Mouse (Mus musculus): Measurements from ENCODE around the gene Krt33a. TPM values are rescaled to one million over a fixed set of nuclear protein-coding genes. Genes with fewer than 3 reads are reported as not detected.

Krt33a gene
- not detected for polyA plus RNA-seq (2017; shearing (Covaris generic))

DNA sequence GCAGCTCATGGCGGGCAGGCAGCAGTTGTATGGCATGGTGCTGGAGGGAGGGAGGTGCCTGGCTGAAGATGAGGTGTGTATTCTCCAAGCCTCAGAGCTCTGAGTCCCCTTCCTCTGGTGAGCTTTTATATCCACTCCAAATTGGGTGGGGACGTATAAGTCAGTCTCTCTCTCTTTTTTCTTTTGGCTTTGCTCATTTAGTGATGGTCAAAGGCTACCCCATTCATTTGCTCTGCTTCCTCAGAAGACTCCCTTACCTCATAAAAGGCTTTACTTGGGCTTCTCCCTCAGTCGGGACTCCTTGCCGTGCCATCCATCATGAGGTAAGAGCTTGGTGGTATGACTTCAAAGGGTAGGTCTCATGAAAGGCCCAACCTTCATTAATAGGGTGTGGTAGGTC, at the start of gene Krt33a:
Gene Krt33a, minus strand, starts transcription at position 101 of the 400 bp plus-strand sequence.
- ATAC-seq: no peak

DNA sequence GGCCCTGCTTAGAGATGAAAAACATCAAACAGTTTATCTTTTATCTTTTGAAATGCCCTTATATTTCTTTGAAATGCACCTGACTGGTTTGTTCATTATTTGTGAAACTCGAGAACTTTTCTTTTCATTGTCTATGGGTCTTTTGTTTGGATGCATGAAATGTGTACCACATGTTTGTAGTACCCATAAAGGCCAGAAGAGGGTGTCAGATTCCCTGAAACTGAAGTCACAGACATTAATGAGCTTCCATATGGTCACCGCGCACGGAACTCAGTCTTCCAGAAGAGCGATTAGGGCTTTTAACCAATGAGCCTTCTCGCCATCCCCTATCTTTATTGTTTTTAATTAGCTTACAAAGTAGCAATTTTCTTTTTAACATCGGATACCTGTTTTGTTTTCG, 42.9 kb upstream of the Krt33a start:
- ATAC-seq: no peak

DNA sequence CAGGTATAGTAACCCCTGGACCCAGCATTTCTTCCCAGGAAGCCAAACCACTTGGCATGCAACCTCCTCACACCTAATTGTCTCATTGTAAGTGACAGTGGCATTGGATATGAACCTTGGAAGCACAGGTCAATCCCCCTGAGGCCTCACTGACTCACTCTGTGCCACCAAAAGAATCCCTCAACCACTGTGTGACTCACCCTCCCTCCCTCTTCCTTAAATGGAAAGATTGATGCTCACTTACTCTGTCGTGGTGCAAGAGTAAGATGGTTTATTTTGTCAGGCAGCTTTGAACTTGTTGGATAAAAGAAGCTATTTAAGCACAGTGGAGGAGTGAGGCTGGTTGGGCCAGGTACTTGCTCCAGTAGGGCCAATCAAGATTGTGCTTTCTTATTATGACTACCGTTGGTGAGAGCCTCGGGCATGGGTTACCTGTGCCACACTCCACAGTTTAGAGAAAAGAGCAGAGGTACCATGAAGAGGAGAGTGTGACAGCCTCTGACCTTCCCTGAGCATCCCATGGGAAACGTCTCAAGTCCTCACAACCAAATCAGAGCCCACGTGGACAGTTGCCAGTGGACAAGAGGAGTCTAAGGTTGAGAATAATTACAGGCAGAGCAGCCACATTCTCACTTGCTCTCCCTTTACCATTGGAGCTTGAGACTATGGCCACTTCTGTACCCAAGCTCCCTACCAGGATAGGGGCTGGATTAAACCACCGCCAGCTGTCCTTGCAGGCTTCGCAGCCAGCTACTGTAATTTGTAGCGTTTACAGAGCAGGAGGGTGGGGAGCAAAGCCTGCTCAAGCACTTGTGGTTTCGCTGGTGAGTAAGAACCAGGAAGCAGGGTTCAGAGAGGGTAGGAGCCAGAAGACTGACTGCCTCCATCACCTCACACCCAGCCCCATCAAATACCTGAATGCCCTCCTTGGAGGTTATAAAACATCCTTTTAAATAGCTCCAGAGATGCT, 40.0 kb upstream of the Krt33a start:
- no peak for ATAC-seq

DNA sequence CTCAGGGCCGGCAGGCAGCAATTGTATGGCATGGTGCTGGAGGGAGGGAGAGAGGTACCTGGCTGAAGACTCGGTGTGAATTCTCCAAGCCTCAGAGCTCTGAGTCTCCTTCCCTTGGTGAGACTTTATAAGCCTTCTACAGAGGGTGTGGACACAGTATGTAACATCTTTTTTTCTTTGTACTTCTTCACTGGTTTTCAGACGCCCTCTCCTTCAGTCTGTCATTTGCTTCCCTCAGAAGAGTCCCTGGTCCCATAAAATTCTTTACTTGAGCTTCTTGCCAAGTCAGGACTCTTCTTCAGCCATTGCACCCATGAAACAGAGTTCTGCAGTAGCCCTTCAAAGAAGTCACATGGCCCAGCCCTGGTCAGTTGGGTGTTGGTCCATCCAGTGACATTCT, 34.4 kb upstream of the Krt33a start, which contains the start of gene Krt31:
Gene Krt31, minus strand, starts transcription at position 101 of the 400 bp plus-strand sequence.
- no peak for ATAC-seq

DNA sequence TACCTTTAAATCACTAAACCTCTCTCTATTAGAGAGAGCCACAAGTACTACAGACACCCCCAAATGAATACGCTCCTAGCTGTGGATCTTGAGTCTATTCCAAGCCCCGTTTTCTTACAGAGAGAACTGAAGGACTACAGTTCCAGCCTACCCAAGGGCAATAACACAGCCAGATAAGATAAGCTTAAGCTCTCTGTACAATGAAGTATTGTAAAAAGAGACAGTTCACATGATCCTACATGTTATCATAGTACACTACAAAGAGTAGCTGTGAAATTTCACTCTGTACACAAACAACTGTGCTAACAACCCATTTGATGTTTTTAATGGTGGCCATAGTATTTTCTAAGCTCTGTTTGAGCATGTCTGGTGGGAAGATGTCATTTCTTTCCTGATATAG, 31.2 kb upstream of the Krt33a start:
- ATAC-seq: no peak

DNA sequence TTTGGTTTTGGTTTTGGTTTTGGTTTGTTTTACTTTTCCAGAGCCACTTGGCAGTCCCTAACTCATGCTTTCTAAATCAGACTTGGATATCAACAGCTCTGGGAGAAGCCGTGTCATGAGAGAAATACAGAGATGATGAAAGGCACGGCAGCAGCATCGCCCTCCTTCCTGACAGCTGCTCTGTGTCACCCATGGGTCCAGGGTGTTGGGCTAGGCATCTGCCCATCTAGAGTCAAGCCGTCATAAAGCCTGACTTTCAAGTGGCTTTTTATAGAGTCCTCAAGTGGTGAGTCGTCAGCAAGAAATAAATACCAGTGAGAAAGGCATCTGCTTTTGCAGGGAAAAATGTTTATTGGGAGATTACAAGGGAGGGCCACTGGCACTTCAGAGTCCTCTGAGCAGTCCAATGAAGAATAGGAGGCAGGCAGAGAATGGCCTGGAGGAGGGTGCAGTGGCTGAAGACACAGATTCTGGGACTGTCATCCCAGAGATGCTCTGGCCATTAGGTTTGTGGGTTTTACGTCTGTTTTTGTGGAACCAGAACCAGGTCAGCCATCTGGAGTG, 30.4 kb upstream of the Krt33a start:
- no peak for ATAC-seq

DNA sequence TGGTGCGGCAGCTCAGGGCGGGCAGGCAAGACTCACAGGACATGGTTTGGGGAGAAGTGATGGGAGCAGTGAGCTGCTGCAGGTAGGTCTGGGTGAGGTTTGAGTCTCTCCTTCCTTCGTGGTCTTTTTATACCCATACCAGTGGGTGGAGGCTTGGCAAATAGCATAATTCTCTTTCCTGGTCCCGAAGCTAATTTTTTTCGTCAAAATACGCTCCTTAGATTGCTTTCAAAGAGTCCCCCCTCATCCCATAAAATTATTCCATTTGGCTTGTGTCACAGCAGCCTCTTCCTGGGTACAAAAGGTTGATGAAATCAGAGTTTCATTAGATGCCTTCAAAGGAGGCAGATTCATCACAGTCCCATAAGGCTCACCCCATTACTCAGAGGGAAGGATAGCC, 25.4 kb upstream of the Krt33a start, which contains the start of gene Krt34:
Gene Krt34, minus strand, starts transcription at position 101 of the 400 bp plus-strand sequence.
- no peak for ATAC-seq

DNA sequence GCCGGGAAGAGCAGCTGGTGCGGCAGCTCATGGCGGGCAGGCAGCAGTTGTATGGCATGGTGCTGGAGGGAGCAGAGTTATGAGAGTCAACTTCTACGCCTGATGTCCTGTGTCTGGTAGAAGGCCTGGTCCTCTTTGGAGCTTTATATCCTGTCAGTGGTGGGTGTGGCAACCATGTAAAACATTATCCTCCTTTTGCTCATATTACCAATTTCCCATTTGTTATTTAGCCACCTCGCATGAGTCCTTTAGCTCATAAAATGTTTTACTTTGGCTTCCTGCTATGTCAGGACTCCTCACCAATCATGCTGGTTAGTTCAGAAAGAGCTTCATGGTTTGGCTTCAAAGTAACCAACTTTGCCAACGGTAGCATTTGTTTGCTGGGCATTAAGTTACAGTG, 13.8 kb upstream of the Krt33a start, which contains the start of gene Krt33b:
Gene Krt33b, minus strand, starts transcription at position 101 of the 400 bp plus-strand sequence.
- no peak for ATAC-seq

DNA sequence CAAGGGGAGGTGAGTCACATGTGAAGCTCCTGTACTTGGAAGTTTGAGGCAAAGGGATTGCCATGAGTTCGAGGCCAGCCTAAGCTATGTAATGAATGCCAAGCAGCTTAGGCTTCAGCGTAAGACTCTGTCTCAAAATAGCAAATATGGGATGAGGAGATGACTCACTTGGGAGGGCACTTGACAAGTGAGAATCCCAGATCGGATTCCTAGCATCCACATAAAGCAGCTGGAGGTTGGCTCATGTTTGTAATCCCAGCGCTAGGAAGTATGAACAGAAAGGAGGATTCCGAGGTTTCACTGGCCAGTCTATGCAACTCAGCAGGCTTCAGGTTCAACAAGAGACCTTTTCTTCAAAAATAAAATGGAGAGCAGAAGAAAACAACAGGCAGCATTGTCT, 5.4 kb upstream of the Krt33a start:
- no peak for ATAC-seq

DNA sequence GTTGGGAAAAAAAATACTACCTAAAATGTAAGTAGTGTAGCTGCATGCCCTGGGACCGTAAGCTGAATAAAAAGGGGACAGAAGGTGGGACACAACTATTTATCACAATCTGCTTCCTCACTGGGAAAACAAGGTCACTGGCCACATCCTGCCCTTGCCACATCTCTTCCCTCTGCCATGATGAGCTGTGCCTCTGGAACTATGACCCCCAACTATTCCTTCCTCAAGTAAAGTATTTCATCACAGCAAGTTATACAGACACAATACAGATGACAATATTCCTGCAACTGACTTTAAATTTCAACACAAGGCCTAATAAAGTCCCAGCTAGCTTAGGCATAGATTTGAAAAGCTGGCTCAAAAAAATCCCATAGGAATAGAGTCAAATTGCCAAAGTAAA, 3.5 kb upstream of the Krt33a start:
- no peak for ATAC-seq

DNA sequence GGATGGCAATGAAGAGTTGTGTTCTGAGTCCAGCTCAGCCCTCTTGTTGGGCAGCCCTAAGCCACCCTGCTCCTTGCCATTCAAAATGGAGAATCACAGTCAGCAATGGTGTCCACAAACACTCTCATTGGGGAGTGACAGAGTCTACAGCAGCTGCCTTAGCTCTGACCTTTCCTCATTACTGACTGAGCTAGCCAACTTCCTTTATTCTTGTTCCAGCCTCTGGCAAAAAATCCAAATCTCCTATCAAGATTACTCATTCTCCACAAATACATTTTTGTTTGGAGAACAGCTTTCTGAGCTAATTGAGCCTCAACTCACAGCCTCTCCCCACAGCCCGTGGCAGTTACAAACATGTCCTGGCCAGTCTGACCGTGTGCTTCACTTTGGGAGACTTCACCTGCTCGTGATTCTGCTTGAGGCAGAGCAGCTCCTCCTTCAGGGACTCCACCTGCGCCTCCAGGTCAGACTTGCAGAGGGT, 2.3 kb downstream of the Krt33a start:
- no peak for ATAC-seq

DNA sequence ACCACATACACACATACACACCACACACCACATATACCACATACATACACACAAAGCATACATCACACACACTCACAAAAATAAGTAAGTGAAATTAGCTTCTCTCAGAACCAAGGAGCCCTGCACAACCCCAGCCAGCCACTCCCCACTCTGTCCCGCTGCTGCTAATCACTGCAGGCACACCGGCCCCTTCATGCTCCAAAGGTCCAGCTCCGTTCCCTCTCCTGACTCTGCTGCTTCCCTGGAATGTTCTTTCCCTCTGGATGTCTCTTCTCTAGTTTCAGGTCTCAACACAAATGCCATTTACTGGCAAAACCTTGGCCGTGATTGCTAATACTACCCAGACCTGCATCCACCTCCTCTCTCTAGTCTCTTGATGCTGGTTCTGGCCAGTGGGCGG, 5.3 kb downstream of the Krt33a start:
- ATAC-seq: no peak

DNA sequence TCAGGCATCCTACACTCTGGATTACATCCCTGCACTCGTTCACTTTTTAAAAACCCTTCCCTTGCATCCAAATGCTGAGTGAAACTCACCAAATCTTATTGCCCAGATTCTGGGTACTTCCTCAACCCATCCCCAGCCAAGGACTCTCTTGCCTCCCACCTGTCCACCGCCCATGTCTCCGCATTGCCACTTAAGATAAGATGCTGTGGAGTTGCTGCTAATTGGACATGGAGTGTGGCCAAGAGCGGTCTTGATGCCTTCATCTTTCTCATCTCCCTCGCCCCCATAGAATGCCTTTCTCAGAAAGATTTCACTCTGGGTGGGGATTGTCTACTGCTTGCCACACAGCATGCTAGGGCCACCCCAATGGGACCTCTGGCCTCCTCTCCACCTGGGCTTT, 7.7 kb downstream of the Krt33a start:
- no peak for ATAC-seq

DNA sequence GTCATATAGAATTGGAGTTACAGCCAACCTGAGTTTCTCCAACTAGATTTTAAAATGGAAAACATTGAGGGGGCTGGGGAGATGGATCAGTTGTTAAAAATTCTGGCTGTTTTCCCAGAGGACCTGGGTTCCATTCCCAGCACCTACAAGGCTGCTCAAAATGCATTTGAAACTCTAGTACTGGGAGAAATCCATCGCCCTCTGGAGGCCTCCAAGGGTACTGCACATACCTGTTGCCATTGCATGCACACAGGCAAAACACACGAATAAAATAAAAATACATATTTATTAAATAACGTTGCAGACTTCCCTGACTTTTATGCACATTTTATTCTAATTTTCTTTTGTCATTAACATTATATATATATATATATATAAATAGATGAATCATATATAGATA, 9.4 kb downstream of the Krt33a start:
- ATAC-seq: no peak

DNA sequence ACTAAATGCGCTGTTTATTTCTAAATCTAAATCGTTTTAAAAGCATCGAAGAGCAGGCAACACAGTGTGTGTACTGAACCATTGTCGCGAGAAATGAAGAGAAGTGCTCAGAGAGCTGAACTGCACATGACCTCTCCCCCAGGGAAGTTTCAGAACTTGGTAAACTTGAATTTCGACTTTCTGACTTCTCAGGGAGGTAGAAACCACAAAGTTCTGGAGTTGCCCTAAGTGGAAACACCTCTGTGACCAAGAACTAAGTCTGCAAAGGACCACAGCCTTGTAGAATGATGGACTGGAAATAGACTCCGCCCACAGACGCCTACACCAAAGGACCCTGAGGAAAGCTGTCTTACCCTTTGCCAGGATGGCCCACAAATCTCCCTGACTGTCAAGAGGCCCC, 10.1 kb downstream of the Krt33a start:
- no peak for ATAC-seq

DNA sequence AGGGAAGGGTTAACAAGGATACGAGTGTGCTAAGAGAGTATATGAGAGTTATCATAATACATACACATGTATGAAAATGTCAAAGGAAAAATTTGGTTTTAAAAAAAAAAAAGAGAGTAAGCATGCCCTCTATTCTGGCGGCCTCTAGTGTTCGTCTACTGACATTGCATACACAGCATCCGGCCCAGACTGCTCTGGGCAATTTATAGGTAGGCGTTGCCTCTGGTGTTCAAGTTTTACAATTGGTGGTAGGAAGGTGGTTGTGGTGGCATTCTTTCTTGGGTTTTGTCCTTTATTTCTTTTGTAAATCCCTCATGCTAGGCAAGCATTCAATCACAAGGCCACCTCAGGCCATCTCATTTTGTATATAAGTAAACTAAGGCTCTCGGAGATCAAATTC, 11.2 kb downstream of the Krt33a start:
- no peak for ATAC-seq

DNA sequence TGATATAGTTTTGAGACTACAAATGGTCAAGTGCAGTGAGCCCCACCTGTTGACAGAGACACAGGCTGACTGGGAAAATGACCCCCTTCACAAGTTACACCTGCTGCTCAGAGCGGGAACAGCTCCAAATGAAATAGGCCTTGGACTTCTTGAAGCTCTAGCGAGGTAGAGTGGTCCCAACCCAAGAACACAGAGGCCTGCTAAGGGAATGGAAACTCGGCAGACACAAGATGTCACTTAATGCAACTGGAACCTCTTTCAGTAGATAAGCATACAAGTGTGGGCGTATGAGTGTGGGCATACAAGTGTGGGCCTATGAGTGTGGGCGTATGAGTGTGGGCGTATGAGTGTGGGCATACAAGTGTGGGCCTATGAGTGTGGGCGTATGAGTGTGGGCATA, 16.9 kb downstream of the Krt33a start:
- ATAC-seq: no peak

DNA sequence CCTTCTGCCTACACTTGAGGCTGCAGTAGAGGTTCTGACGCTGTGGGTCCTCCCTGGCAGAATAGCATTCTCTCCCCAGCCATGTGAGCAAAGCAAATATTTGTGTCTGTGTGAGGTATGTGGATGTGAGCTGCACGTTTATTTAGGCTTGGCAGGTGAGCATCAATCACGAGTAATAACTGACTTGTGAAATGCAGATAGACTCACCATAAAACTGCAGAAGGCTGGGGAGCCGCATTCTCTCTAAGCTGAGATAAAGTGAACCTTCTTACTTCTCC, 21.7 kb downstream of the Krt33a start:
- no peak for ATAC-seq

DNA sequence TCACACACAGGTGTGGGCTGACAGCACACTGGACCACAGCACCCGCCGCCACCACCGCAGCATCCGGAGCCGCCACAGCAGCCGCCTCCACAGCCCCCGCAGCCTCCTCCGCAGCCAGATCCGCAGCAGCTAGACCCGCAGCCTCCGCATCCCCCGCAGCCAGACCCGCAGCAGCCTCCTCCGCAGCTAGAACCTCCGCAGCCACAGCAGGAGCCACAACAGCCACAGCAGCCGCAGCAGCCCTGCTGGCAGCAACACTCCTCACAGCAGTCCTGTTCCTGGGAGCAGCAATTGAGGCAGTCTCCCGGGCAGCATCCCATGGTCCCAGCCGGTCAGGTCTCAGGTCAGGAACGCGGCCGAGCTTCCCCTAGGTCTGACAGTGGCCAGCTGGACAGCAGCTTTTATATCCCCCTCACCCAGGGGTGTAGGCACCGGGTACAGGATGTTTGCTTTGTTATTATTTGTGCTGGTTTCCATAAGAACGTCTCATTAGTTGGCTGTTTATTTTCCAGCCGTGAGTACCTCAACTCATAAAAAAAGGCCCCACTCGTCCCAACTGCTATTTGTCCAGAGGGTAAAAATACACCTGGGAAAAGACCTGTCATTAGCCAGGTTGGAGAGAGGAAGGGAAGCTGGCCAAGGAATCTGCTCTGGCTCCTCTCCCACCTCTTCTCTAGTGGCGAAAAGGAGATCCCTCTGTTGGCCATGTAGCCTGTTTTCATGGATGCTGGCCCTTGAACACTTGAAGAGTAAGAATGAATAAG, 22.2 kb downstream of the Krt33a start, which contains the start of gene Krtap17-1:
Gene Krtap17-1, minus strand, starts transcription at position 375 of the 764 bp plus-strand sequence.
- no peak for ATAC-seq

DNA sequence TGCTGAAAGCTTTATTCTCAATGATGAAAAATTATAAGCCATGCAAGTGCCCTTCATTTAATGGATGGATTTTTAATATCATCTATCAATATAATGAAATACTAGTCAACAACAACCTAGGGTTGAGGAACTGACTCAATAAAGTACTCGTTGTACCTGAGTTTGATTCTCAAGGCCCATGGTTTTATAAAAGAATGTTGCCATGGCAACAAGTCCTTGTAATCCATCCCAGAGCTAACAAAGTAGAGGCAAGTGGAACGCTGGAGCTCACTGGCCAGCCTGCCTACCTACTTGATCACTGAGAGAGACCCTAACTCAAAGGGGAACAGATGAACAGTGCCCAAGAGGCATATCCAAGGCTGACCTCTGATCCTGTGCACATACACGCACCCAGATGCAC, 25.4 kb downstream of the Krt33a start:
- ATAC-seq: no peak

DNA sequence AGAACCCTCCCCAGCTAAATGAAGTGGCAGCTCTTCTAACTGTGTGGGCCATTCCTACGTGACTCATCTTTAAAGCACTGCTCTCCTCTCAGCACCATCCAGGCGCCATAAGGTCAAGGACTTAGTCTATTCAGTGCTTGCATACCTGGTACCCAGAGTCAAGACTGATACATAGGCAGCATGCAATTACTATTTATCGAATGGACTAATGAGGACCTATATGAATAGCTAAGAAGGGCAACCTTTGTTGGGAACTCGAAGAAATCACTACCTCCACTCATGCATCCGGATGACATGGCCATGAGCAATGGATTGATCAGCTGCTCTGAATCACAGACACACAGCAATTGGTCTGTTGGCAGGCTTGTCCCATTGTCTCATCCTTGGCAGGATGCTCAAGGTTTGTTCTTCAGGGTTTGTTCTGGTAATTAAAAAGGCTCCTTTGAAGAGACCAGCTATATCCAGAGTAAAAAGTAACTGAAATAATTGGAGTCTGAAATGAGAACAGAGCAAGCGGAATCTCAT, 26.1 kb downstream of the Krt33a start:
- ATAC-seq: no peak

DNA sequence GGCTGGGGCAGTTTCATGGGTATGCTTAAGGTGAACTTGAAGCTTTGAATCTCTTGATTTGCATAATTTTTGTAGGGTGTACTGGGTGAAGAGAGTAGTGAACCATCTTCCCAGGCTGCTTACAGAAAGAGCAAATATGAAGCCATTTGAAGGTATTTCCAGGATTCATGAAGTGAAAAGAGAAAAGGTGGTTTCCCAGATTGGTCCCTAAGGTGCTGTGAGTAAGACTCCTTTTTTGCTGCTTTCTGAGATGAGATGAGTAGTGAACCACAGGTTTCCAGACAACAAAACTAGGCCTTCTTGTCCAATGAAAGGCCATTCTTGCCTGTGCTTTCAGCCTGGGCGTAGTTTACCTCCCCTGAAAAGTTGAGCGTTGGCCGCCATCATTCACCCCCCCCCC, 27.5 kb downstream of the Krt33a start:
- ATAC-seq: no peak

DNA sequence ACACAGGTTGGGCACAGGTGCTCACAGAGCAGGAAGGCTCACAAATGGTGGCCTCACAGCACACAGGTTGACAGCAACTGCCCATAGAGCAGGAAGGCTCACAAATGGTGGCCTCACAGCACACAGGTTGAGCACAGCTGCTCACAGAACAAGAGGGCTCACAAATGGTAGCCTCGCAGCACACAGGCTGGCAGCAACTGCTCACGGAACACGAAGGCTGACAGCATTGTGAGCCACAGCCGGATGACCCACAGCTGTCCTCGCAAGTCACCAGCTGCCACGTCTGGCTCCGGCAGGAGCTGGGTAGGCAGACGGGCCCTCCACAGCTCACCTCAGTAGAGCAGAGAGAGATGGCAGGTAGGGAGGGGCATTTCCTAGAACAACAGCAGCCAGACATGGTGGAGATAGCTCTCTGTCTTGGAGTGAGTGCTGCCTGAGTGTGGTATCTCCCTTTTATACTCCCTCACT, 29.8 kb downstream of the Krt33a start, which contains the start of gene Krtap16-1:
Gene Krtap16-1, minus strand, starts transcription at position 418 of the 468 bp plus-strand sequence.
- ATAC-seq: no peak
